Comparison of ENCODE assay signal across 8 mouse cellular contexts in genomic region chr13:100107652-100108472, GRCm38 (mm10). TPM values are rescaled to one million over a fixed set of nuclear protein-coding genes. Genes with fewer than 3 reads are reported as not detected.
DNase-seq lines count a peak whose midpoint lies in the region; ATAC-seq and TF ChIP-seq lines count a peak whose summit lies in the region.

Gene Serf1 (plus strand): TSS chr13:100108012.

- 1% methylated on average over 58 of the region's 76 CpGs for WGBS in embryonic facial prominence, embryonic 11.5 days
- WGBS in liver, adult 2 months = 1% methylated on average over 72 of the region's 76 CpGs
- under 1% methylated on average over 74 of the region's 76 CpGs for WGBS in stomach, embryonic 14.5 days

- 0 out of 2 replicates have a peak within 1 kb of the TSS, but pooled peaks have one; percentile 13 for H3K27ac ChIP-seq in embryonic facial prominence, embryonic 11.5 days (replicated peaks; ENCODE audit: low read depth, low read length)
- H3K27ac ChIP-seq in liver, adult 2 months (replicated peaks; ENCODE audit: insufficient read depth, low read depth, low read length) = peak within 1 kb of the TSS; percentile 20; the same call in 1 of the 2 replicates
- H3K27ac ChIP-seq in stomach, embryonic 14.5 days (ENCODE audit: low read length) = peak within 1 kb of the TSS; percentile 55; the same call in 1 of the 2 replicates

- DNase-seq in monocyte, adult 2 months (ENCODE audit: low read depth in 1 of 2, low spot score in 2 of 2) = peak; percentile 32 to 43
- DNase-seq in embryonic facial prominence, embryonic 11.5 days (ENCODE audit: low spot score) = peak; percentile 89
- DNase-seq in heart, adult 8-10 months (ENCODE audit: low spot score) = peak; percentile 57
- peak; percentile 73 for DNase-seq in kidney, adult 9 months
- peak; percentile 43 for DNase-seq in liver, adult 2 months (ENCODE audit: extremely low read depth, low read depth, low spot score)
- peak; percentile 79 for DNase-seq in naive thymus-derived CD4-positive, alpha-beta T cell, adult 2 months (ENCODE audit: low read depth)

- peak within 1 kb of the TSS; percentile 87 for H3K4me2 ChIP-seq in embryonic facial prominence, embryonic 11.5 days (ENCODE audit: low read depth, low read length)
- H3K4me2 ChIP-seq in stomach, embryonic 14.5 days (replicated peaks; ENCODE audit: low read depth, low read length) = peak within 1 kb of the TSS; percentile 83

- no peak for TF ChIP-seq CTCF in liver, adult 2 months (IDR thresholded peaks at IDR 0.05; ENCODE audit: low read depth, low read length)

- H3K36me3 ChIP-seq in embryonic facial prominence, embryonic 11.5 days (replicated peaks; ENCODE audit: control insufficient read depth, insufficient read depth, low read depth, low read length) = no peaks in the 10 kb centered on the region
- H3K36me3 ChIP-seq in liver, adult 2 months (ENCODE audit: control insufficient read depth, insufficient read depth, low read length) = no peaks in the 10 kb centered on the region
- no peaks in the 10 kb centered on the region for H3K36me3 ChIP-seq in stomach, embryonic 14.5 days (ENCODE audit: control insufficient read depth, insufficient read depth, low read length)

- TF ChIP-seq POLR2A in liver, adult 2 months (IDR thresholded peaks at IDR 0.05; ENCODE audit: extremely low read depth, insufficient read depth, low read length) = 0 out of 2 replicates have a peak, but pooled peaks have one; percentile 11

- peak within 1 kb of the TSS; percentile 58 for H3K4me3 ChIP-seq in embryonic facial prominence, embryonic 11.5 days (ENCODE audit: low read depth, low read length)
- H3K4me3 ChIP-seq in liver, adult 2 months (ENCODE audit: insufficient read depth, low read depth, low read length) = peak within 1 kb of the TSS; percentile 89
- peak within 1 kb of the TSS; percentile 66 for H3K4me3 ChIP-seq in stomach, embryonic 14.5 days (ENCODE audit: low read depth, low read length)

- no peaks in the 10 kb centered on the region for H3K9me3 ChIP-seq in embryonic facial prominence, embryonic 11.5 days (replicated peaks; ENCODE audit: control insufficient read depth, low read length)
- no peaks in the 10 kb centered on the region for H3K9me3 ChIP-seq in stomach, embryonic 14.5 days (ENCODE audit: control insufficient read depth, low read depth, low read length)

- H3K4me1 ChIP-seq in embryonic facial prominence, embryonic 11.5 days (ENCODE audit: control insufficient read depth, insufficient read depth, low read length) = no peaks in the 10 kb centered on the region
- peaks cover 5% of the 10 kb centered on the region for H3K4me1 ChIP-seq in liver, adult 2 months (ENCODE audit: control insufficient read depth, insufficient read depth, low read length)
- H3K4me1 ChIP-seq in stomach, embryonic 14.5 days (ENCODE audit: control insufficient read depth, insufficient read depth, low read length) = peaks cover 14% of the 10 kb centered on the region; the same call in 1 of the 2 replicates

- peak within 1 kb of the TSS; percentile 70 for H3K9ac ChIP-seq in embryonic facial prominence, embryonic 11.5 days (replicated peaks; ENCODE audit: low read length)
- H3K9ac ChIP-seq in liver, adult 2 months (ENCODE audit: low read depth, low read length) = peak within 1 kb of the TSS; percentile 87
- peak within 1 kb of the TSS; percentile 63 for H3K9ac ChIP-seq in stomach, embryonic 14.5 days (replicated peaks; ENCODE audit: low read depth, low read length)

- no peaks in the 10 kb centered on the region for H3K27me3 ChIP-seq in embryonic facial prominence, embryonic 11.5 days (ENCODE audit: control insufficient read depth, insufficient read depth, low read length)
- no peaks in the 10 kb centered on the region for H3K27me3 ChIP-seq in liver, adult 2 months (ENCODE audit: control insufficient read depth, insufficient read depth, low read length)
- no peaks in the 10 kb centered on the region for H3K27me3 ChIP-seq in stomach, embryonic 14.5 days (ENCODE audit: control insufficient read depth, insufficient read depth, low read length)

- no peak for ATAC-seq in monocyte, adult 5-6 weeks (replicated peaks; ENCODE audit: insufficient number of reproducible peaks, low FRiP score, low TSS enrichment, poor library complexity, severe bottlenecking)
- peak; percentile 68 for ATAC-seq in embryonic facial prominence, embryonic 11.5 days (replicated peaks; ENCODE audit: insufficient number of reproducible peaks, low FRiP score, low TSS enrichment, low read depth)
- ATAC-seq in stomach, embryonic 14.5 days (ENCODE audit: insufficient number of reproducible peaks, insufficient read depth, low FRiP score, low read depth) = peak; percentile 66

- peaks cover 5% of the 10 kb centered on the region; the same call in 1 of the 2 replicates for H3K79me2 ChIP-seq in liver, adult 2 months (ENCODE audit: control insufficient read depth, insufficient read depth, low read length)

RNA-seq across cellular contexts. Expression of gene Serf1, which starts in this region (rescaled TPM):
- total RNA-seq in monocyte, adult 5-6 weeks (2017) = 2.4 TPM in 1 of 3 replicates, not detected in the others
- polyA plus RNA-seq in embryonic facial prominence, embryonic 11.5 days (2014; fragmentation: Nextera tagmentation; extraction: Ambion mirVana) = 276 and 318 TPM in 2 replicates
- 1 to 10 TPM; 2.9 to 6.8 (median 5.4) TPM for total RNA-seq in heart, adult 8-10 months (2022)
- total RNA-seq in liver, adult 2 months (2014; rRNA removed) = 7.2 and 7.6 TPM in 2 replicates
- polyA plus RNA-seq in liver, adult 2 months (2012; rRNA removed) = 7.5 and 8.7 TPM in 2 replicates
- 174 and 178 TPM in 2 replicates for polyA plus RNA-seq in stomach, embryonic 14.5 days (2014; fragmentation: Nextera tagmentation; extraction: Ambion mirVana)

Comparison
In these comparisons a context has a peak if more than half of its experiments do, and no peak if none do; other contexts are left out.
1. RNA of gene Serf1 (polyA plus RNA-seq): 276 to 318 TPM in embryonic facial prominence, embryonic 11.5 days and 174 to 178 TPM in stomach, embryonic 14.5 days; 7.5 to 8.7 TPM in liver, adult 2 months; every median in the first group is over 10 times any median in the second.
2. DNase-seq: peak in every context shown above with its lines; median percentile 89 in embryonic facial prominence, embryonic 11.5 days; 79 in naive thymus-derived CD4-positive, alpha-beta T cell, adult 2 months; 73 in kidney, adult 9 months; 57 in heart, adult 8-10 months; 43 in liver, adult 2 months; 38 in monocyte, adult 2 months.
3. Peak in every context shown above with its lines, with median percentiles within 50 percentile points of each other: H3K27ac ChIP-seq, H3K4me3 ChIP-seq and H3K9ac ChIP-seq.